Mouse (Mus musculus): ENCODE results near the gene Slc17a7. TPM values are rescaled to one million over a fixed set of nuclear protein-coding genes. Genes with fewer than 3 reads are reported as not detected.

The Slc17a7 gene
- polyA plus RNA-seq, 1 experiment from 2014 or later, result 0.56 TPM

GRCm38 (mm10) chr7:45155590-45155989 is 8.2 kb upstream of the Slc17a7 start:
- H3K4me3 ChIP-seq (ENCODE audit: low read depth, low read length), result no peak overlapping the region
- DNase-seq (ENCODE audit: low spot score) (no peak), ATAC-seq (no peak)
- no peaks in the 10 kb centered on the region for H3K9me3 ChIP-seq (ENCODE audit: low read length)
- no peaks in the 10 kb centered on the region for H3K27me3 ChIP-seq (replicated peaks; ENCODE audit: insufficient read depth, low read length)
- no peaks in the 10 kb centered on the region for H3K36me3 ChIP-seq (ENCODE audit: insufficient read depth, low read length)
- TF ChIP-seq CTCF (IDR thresholded peaks at IDR 0.05) (no peak), EP300 (IDR thresholded peaks at IDR 0.05) (no peak)
- no peak overlapping the region for H3K4me2 ChIP-seq (replicated peaks; ENCODE audit: low read depth, low read length)
- 83% methylated on average over 9 of the region's 9 CpGs for WGBS
- no peaks in the 10 kb centered on the region for H3K4me1 ChIP-seq (ENCODE audit: insufficient read depth, low read depth, low read length)
- H3K27ac ChIP-seq (ENCODE audit: low read length), result no peak overlapping the region
- H3K9ac ChIP-seq (replicated peaks; ENCODE audit: low read depth), result no peak overlapping the region

GRCm38 (mm10) chr7:45156206-45156605 is 7.5 kb upstream of the Slc17a7 start:
- no peaks in the 10 kb centered on the region for H3K9me3 ChIP-seq (ENCODE audit: low read length)
- H3K4me1 ChIP-seq (ENCODE audit: insufficient read depth, low read depth, low read length), result no peaks in the 10 kb centered on the region
- no peaks in the 10 kb centered on the region for H3K27me3 ChIP-seq (replicated peaks; ENCODE audit: insufficient read depth, low read length)
- no peak overlapping the region for H3K9ac ChIP-seq (replicated peaks; ENCODE audit: low read depth)
- DNase-seq (ENCODE audit: low spot score) (no peak), ATAC-seq (no peak)
- no peak overlapping the region for H3K27ac ChIP-seq (ENCODE audit: low read length)
- 88% methylated on average over 15 of the region's 15 CpGs for WGBS
- H3K4me3 ChIP-seq (ENCODE audit: low read depth, low read length), result no peak overlapping the region
- TF ChIP-seq CTCF (IDR thresholded peaks at IDR 0.05) (no peak), EP300 (IDR thresholded peaks at IDR 0.05) (no peak)
- H3K36me3 ChIP-seq (ENCODE audit: insufficient read depth, low read length), result no peaks in the 10 kb centered on the region
- no peak overlapping the region for H3K4me2 ChIP-seq (replicated peaks; ENCODE audit: low read depth, low read length)

- Histone ChIP-seq H3K9me3 (ENCODE audit: low read length) (no peaks in the 10 kb centered on the region), H3K4me3 (ENCODE audit: low read depth, low read length) (no peak overlapping the region), H3K36me3 (ENCODE audit: insufficient read depth, low read length) (no peaks in the 10 kb centered on the region), H3K9ac (replicated peaks; ENCODE audit: low read depth) (no peak overlapping the region), H3K4me2 (replicated peaks; ENCODE audit: low read depth, low read length) (no peak overlapping the region), H3K4me1 (ENCODE audit: insufficient read depth, low read depth, low read length) (0 out of 2 replicates have a peak, but pooled peaks cover 5% of the 10 kb centered on the region), H3K27me3 (replicated peaks; ENCODE audit: insufficient read depth, low read length) (no peaks in the 10 kb centered on the region), H3K27ac (ENCODE audit: low read length) (no peak overlapping the region)
- no peak for DNase-seq (ENCODE audit: low spot score)
- no peak for ATAC-seq
- TF ChIP-seq EP300 (IDR thresholded peaks at IDR 0.05) (no peak), CTCF (IDR thresholded peaks at IDR 0.05) (no peak)
- WGBS, result 81% methylated on average over 14 of the region's 14 CpGs
Measured at GRCm38 (mm10) chr7:45157459-45157858, 6.3 kb upstream of the Slc17a7 start.

- WGBS, result 88% methylated on average over 6 of the region's 6 CpGs
- 0 out of 2 replicates have a peak, but pooled peaks cover 5% of the 10 kb centered on the region for H3K4me1 ChIP-seq (ENCODE audit: insufficient read depth, low read depth, low read length)
- ATAC-seq (no peak), DNase-seq (ENCODE audit: low spot score) (no peak)
- no peak overlapping the region for H3K4me2 ChIP-seq (replicated peaks; ENCODE audit: low read depth, low read length)
- no peaks in the 10 kb centered on the region for H3K36me3 ChIP-seq (ENCODE audit: insufficient read depth, low read length)
- no peak for TF ChIP-seq CTCF (IDR thresholded peaks at IDR 0.05)
- TF ChIP-seq EP300 (IDR thresholded peaks at IDR 0.05), result no peak
- no peak overlapping the region for H3K4me3 ChIP-seq (ENCODE audit: low read depth, low read length)
- no peak overlapping the region for H3K9ac ChIP-seq (replicated peaks; ENCODE audit: low read depth)
- H3K9me3 ChIP-seq (ENCODE audit: low read length), result no peaks in the 10 kb centered on the region
- H3K27ac ChIP-seq (ENCODE audit: low read length), result no peak overlapping the region
- H3K27me3 ChIP-seq (replicated peaks; ENCODE audit: insufficient read depth, low read length), result peaks cover 11% of the 10 kb centered on the region
Measured at GRCm38 (mm10) chr7:45158991-45159390, 4.8 kb upstream of the Slc17a7 start.

GRCm38 (mm10) chr7:45160316-45160800 is 3.4 kb upstream of the Slc17a7 start:
- Histone ChIP-seq H3K27me3 (replicated peaks; ENCODE audit: insufficient read depth, low read length) (peaks cover 25% of the 10 kb centered on the region), H3K4me3 (ENCODE audit: low read depth, low read length) (no peak overlapping the region), H3K4me2 (replicated peaks; ENCODE audit: low read depth, low read length) (no peak overlapping the region), H3K4me1 (ENCODE audit: insufficient read depth, low read depth, low read length) (0 out of 2 replicates have a peak, but pooled peaks cover 5% of the 10 kb centered on the region), H3K27ac (ENCODE audit: low read length) (no peak overlapping the region), H3K9me3 (ENCODE audit: low read length) (no peaks in the 10 kb centered on the region), H3K9ac (replicated peaks; ENCODE audit: low read depth) (no peak overlapping the region), H3K36me3 (ENCODE audit: insufficient read depth, low read length) (no peaks in the 10 kb centered on the region)
- 91% methylated on average over 6 of the region's 6 CpGs for WGBS
- ATAC-seq, result no peak
- TF ChIP-seq EP300 (IDR thresholded peaks at IDR 0.05), result no peak
- DNase-seq (ENCODE audit: low spot score), result no peak

DNA sequence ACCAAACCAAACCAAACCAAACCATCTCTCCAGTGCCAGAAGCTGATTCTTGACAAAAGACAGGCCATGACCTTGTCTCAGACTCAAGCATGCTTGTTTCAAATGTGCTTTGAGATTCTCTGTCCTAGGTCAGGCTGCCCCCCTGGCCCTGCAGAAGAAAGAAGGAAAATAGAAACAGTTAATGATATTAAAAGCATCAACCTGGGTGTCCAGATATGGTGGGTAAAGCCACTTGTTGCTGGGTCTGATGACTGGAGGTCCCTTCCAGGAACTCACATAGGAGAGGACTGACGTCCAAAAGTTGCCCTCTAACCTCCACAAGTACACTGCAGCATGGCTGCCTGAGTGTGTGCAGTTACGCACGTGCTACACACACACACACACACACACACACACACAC is 2.9 kb upstream of the Slc17a7 start:
- ATAC-seq, result no peak

More for the DNA sequence above, 2.9 kb upstream of the Slc17a7 start:
- TF ChIP-seq CTCF (IDR thresholded peaks at IDR 0.05) (no peak), EP300 (IDR thresholded peaks at IDR 0.05) (no peak)
- Histone ChIP-seq H3K36me3 (ENCODE audit: insufficient read depth, low read length) (no peaks in the 10 kb centered on the region), H3K27me3 (replicated peaks; ENCODE audit: insufficient read depth, low read length) (peaks cover 30% of the 10 kb centered on the region), H3K9me3 (ENCODE audit: low read length) (no peaks in the 10 kb centered on the region), H3K4me3 (ENCODE audit: low read depth, low read length) (no peak overlapping the region), H3K4me2 (replicated peaks; ENCODE audit: low read depth, low read length) (no peak overlapping the region), H3K9ac (replicated peaks; ENCODE audit: low read depth) (no peak overlapping the region), H3K27ac (ENCODE audit: low read length) (no peak overlapping the region), H3K4me1 (ENCODE audit: insufficient read depth, low read depth, low read length) (0 out of 2 replicates have a peak, but pooled peaks cover 5% of the 10 kb centered on the region)
- WGBS, result 89% methylated on average over 3 of the region's 3 CpGs
- DNase-seq (ENCODE audit: low spot score), result no peak
